Mouse (Mus musculus) liver, adult (tissue): ENCODE data around the gene Ncapg2.

Experiments used
- GATA4 ChIP-seq: IDR thresholded peaks from 2 replicates; pipeline ENCODE4 v1.6.1; 2014; ENCODE audit warnings: mild to moderate bottlenecking, low read length; ENCODE audit not compliant: insufficient replicate concordance

Ncapg2 gene

GRCm38 (mm10) chr12:116425392-116425791 lies 20.2 kb downstream of the Ncapg2 start:
- TF ChIP-seq GATA4, result no peak

- no peak for TF ChIP-seq GATA4
Observed at GRCm38 (mm10) chr12:116433742-116434141, 28.5 kb downstream of the Ncapg2 start.

GRCm38 (mm10) chr12:116435232-116435631 lies 30.0 kb downstream of the Ncapg2 start:
- TF ChIP-seq GATA4, result no peak

- TF ChIP-seq GATA4, result no peak
Observed at GRCm38 (mm10) chr12:116436125-116436524, 30.9 kb downstream of the Ncapg2 start.

GRCm38 (mm10) chr12:116438591-116438990 lies 33.4 kb downstream of the Ncapg2 start:
- TF ChIP-seq GATA4, result no peak

- TF ChIP-seq GATA4, result no peak
Observed at GRCm38 (mm10) chr12:116442184-116442583, 37.0 kb downstream of the Ncapg2 start.

GRCm38 (mm10) chr12:116449536-116449935 lies 44.3 kb downstream of the Ncapg2 start:
- TF ChIP-seq GATA4, result no peak

- TF ChIP-seq GATA4, result no peak
Observed at GRCm38 (mm10) chr12:116460379-116461065, 55.3 kb downstream of the Ncapg2 start.

GRCm38 (mm10) chr12:116467030-116467429 lies 61.8 kb downstream of the Ncapg2 start:
- TF ChIP-seq GATA4, result no peak

- no peak for TF ChIP-seq GATA4
Observed at GRCm38 (mm10) chr12:116468348-116468747, 63.1 kb downstream of the Ncapg2 start.

- TF ChIP-seq GATA4, result no peak
Observed at GRCm38 (mm10) chr12:116469096-116469495, 63.9 kb downstream of the Ncapg2 start.

- no peak for TF ChIP-seq GATA4
Observed at GRCm38 (mm10) chr12:116473264-116473663, 68.1 kb downstream of the Ncapg2 start.

GRCm38 (mm10) chr12:116473761-116474160 lies 68.6 kb downstream of the Ncapg2 start:
- no peak for TF ChIP-seq GATA4

GRCm38 (mm10) chr12:116474676-116475075 lies 69.5 kb downstream of the Ncapg2 start:
- TF ChIP-seq GATA4, result no peak

- TF ChIP-seq GATA4, result no peak
Observed at GRCm38 (mm10) chr12:116478771-116479170, 73.6 kb downstream of the Ncapg2 start.

- no peak for TF ChIP-seq GATA4
Observed at GRCm38 (mm10) chr12:116481921-116482320, 76.7 kb downstream of the Ncapg2 start.

GRCm38 (mm10) chr12:116483581-116483980 lies 78.4 kb downstream of the Ncapg2 start:
- no peak for TF ChIP-seq GATA4

GRCm38 (mm10) chr12:116484991-116485390 lies 79.8 kb downstream of the Ncapg2 start:
- no peak for TF ChIP-seq GATA4
